Mouse (Mus musculus): ENCODE measurements at regions not wholly inside any gene's neighbourhood (a gene's known extent, or its start where the extent isn't known, plus 50 kb on each side); places are given as distances from the start of the nearest gene placed in this dataset.

- Histone ChIP-seq H3K9me3 (ENCODE audit: control insufficient read depth, low read length) (no peaks in the 10 kb centered on the region), H3K4me2 (replicated peaks; ENCODE audit: low read depth) (no peak overlapping the region), H3K4me3 (ENCODE audit: low read depth, low read length) (no peak overlapping the region), H3K27ac (replicated peaks) (no peak overlapping the region), H3K27me3 (ENCODE audit: control insufficient read depth, insufficient read depth, low read length) (no peaks in the 10 kb centered on the region), H3K36me3 (ENCODE audit: control insufficient read depth, insufficient read depth, low read length) (no peaks in the 10 kb centered on the region), H3K9ac (ENCODE audit: low read length) (no peak overlapping the region), H3K4me1 (replicated peaks; ENCODE audit: control insufficient read depth, insufficient read depth) (no peaks in the 10 kb centered on the region)
- ATAC-seq (ENCODE audit: low FRiP score, low TSS enrichment) (no peak), DNase-seq (ENCODE audit: low spot score) (no peak)
- 83% methylated on average over 5 of the region's 5 CpGs for WGBS
- TF ChIP-seq CTCF (IDR thresholded peaks at IDR 0.05; ENCODE audit: low read depth) (no peak), EP300 (optimal IDR thresholded peaks at IDR 0.05) (no peak)
Measured at GRCm38 (mm10) chr9:61665254-61665653, 249.1 kb downstream of the Rplp1 start.

- Histone ChIP-seq H3K27ac (replicated peaks) (no peak overlapping the region), H3K27me3 (ENCODE audit: control insufficient read depth, insufficient read depth, low read length) (no peaks in the 10 kb centered on the region), H3K4me2 (replicated peaks; ENCODE audit: low read depth) (no peak overlapping the region), H3K9me3 (ENCODE audit: control insufficient read depth, low read length) (no peaks in the 10 kb centered on the region), H3K36me3 (ENCODE audit: control insufficient read depth, insufficient read depth, low read length) (no peaks in the 10 kb centered on the region), H3K4me1 (replicated peaks; ENCODE audit: control insufficient read depth, insufficient read depth) (no peaks in the 10 kb centered on the region), H3K4me3 (ENCODE audit: low read depth, low read length) (no peak overlapping the region), H3K9ac (ENCODE audit: low read length) (no peak overlapping the region)
- no peak for DNase-seq (ENCODE audit: low spot score)
- ATAC-seq (ENCODE audit: low FRiP score, low TSS enrichment) = no peak
- no peak for TF ChIP-seq EP300 (optimal IDR thresholded peaks at IDR 0.05)
- no peak for TF ChIP-seq CTCF (IDR thresholded peaks at IDR 0.05; ENCODE audit: low read depth)
- 83% methylated on average over 10 of the region's 10 CpGs for WGBS
Measured at GRCm38 (mm10) chr9:61664000-61664622, 250.2 kb downstream of the Rplp1 start.

GRCm38 (mm10) chr9:61662055-61663028, 252.0 kb downstream of the Rplp1 start:
- WGBS = 55% methylated on average over 12 of the region's 12 CpGs
- H3K4me2 ChIP-seq (replicated peaks; ENCODE audit: low read depth) = no peak overlapping the region
- H3K27ac ChIP-seq (replicated peaks) = no peak overlapping the region
- H3K27me3 ChIP-seq (ENCODE audit: control insufficient read depth, insufficient read depth, low read length) = no peaks in the 10 kb centered on the region
- no peak overlapping the region for H3K9ac ChIP-seq (ENCODE audit: low read length)
- H3K4me1 ChIP-seq (replicated peaks; ENCODE audit: control insufficient read depth, insufficient read depth) = no peaks in the 10 kb centered on the region
- no peaks in the 10 kb centered on the region for H3K36me3 ChIP-seq (ENCODE audit: control insufficient read depth, insufficient read depth, low read length)
- H3K9me3 ChIP-seq (ENCODE audit: control insufficient read depth, low read length) = no peaks in the 10 kb centered on the region
- H3K4me3 ChIP-seq (ENCODE audit: low read depth, low read length) = no peak overlapping the region
- no peak for DNase-seq (ENCODE audit: low spot score)
- TF ChIP-seq CTCF (IDR thresholded peaks at IDR 0.05; ENCODE audit: low read depth) = no peak
- no peak for TF ChIP-seq EP300 (optimal IDR thresholded peaks at IDR 0.05)
- ATAC-seq (ENCODE audit: low FRiP score, low TSS enrichment) = no peak

GRCm38 (mm10) chr9:61660191-61660590, 254.2 kb downstream of the Rplp1 start:
- ATAC-seq (ENCODE audit: low FRiP score, low TSS enrichment) = no peak
- no peak overlapping the region for H3K4me2 ChIP-seq (replicated peaks; ENCODE audit: low read depth)
- 85% methylated on average over 3 of the region's 3 CpGs for WGBS

GRCm38 (mm10) chr9:61657996-61658395, 256.3 kb downstream of the Rplp1 start:
- H3K9me3 ChIP-seq (ENCODE audit: control insufficient read depth, low read length) = no peaks in the 10 kb centered on the region
- WGBS = 86% methylated on average over 8 of the region's 8 CpGs
- no peak overlapping the region for H3K4me3 ChIP-seq (ENCODE audit: low read depth, low read length)
- DNase-seq (ENCODE audit: low spot score) (no peak), ATAC-seq (ENCODE audit: low FRiP score, low TSS enrichment) (no peak)
- no peaks in the 10 kb centered on the region for H3K27me3 ChIP-seq (ENCODE audit: control insufficient read depth, insufficient read depth, low read length)
- no peak for TF ChIP-seq EP300 (optimal IDR thresholded peaks at IDR 0.05)
- no peak for TF ChIP-seq CTCF (IDR thresholded peaks at IDR 0.05; ENCODE audit: low read depth)
- no peak overlapping the region for H3K9ac ChIP-seq (ENCODE audit: low read length)
- H3K4me2 ChIP-seq (replicated peaks; ENCODE audit: low read depth) = no peak overlapping the region
- H3K36me3 ChIP-seq (ENCODE audit: control insufficient read depth, insufficient read depth, low read length) = no peaks in the 10 kb centered on the region
- H3K4me1 ChIP-seq (replicated peaks; ENCODE audit: control insufficient read depth, insufficient read depth) = 0 out of 2 replicates have a peak, but pooled peaks cover 2% of the 10 kb centered on the region
- H3K27ac ChIP-seq (replicated peaks) = no peak overlapping the region

More at GRCm38 (mm10) chr9:61660191-61660590, 254.2 kb downstream of the Rplp1 start:
- Histone ChIP-seq H3K4me1 (replicated peaks; ENCODE audit: control insufficient read depth, insufficient read depth) (0 out of 2 replicates have a peak, but pooled peaks cover 2% of the 10 kb centered on the region), H3K27me3 (ENCODE audit: control insufficient read depth, insufficient read depth, low read length) (no peaks in the 10 kb centered on the region), H3K36me3 (ENCODE audit: control insufficient read depth, insufficient read depth, low read length) (no peaks in the 10 kb centered on the region), H3K9ac (ENCODE audit: low read length) (no peak overlapping the region), H3K4me3 (ENCODE audit: low read depth, low read length) (no peak overlapping the region), H3K9me3 (ENCODE audit: control insufficient read depth, low read length) (no peaks in the 10 kb centered on the region), H3K27ac (replicated peaks) (no peak overlapping the region)
- TF ChIP-seq EP300 (optimal IDR thresholded peaks at IDR 0.05) (no peak), CTCF (IDR thresholded peaks at IDR 0.05; ENCODE audit: low read depth) (no peak)
- no peak for DNase-seq (ENCODE audit: low spot score)

All from stomach, postnatal 0 days (tissue).